Mouse (Mus musculus): ENCODE results near the gene Scfd1. TPM values are rescaled to one million over a fixed set of nuclear protein-coding genes. Genes with fewer than 3 reads are reported as not detected.

The Scfd1 gene
- 116 TPM for polyA plus RNA-seq (2014; fragmentation: Illumina TruSeq; extraction: RNeasy Lipid Tissue Mini Kit (QIAGEN cat#74804); ENCODE audit: low read depth, low replicate concordance)

GRCm38 (mm10) chr12:51377003-51377887, at the start of gene Scfd1:
Gene Scfd1 (plus strand): TSS chr12:51377510.

GRCm38 (mm10) chr12:51347988-51348697, 29.2 kb upstream of the Scfd1 start, which contains the start of gene G2e3:
Gene G2e3 (plus strand): TSS chr12:51348061.

Other genes with a start within 250 kb of the Scfd1 start
- 5.0 TPM for gene G2e3, start 29.4 kb upstream of the Scfd1 start, polyA plus RNA-seq (2014; fragmentation: Illumina TruSeq; extraction: RNeasy Lipid Tissue Mini Kit (QIAGEN cat#74804); ENCODE audit: low read depth, low replicate concordance)
- gene Coch, start 215.8 kb downstream of the Scfd1 start, polyA plus RNA-seq (2014; fragmentation: Illumina TruSeq; extraction: RNeasy Lipid Tissue Mini Kit (QIAGEN cat#74804); ENCODE audit: low read depth, low replicate concordance), result not detected

All from liver, adult 10 weeks (tissue).